Mouse (Mus musculus) testis, adult 2 months (tissue): ENCODE measurements around the gene Lctl.

ENCODE experiments used
- CTCF ChIP-seq: fragments of 200-500 bp; IDR thresholded peaks from 2 replicates; pipeline ENCODE4 v1.5.1; 2012; ENCODE audit warnings: low read depth, mild to moderate bottlenecking, inconsistent platforms, low read length, moderate library complexity; ENCODE audit not compliant: control insufficient read depth, insufficient read depth, insufficient replicate concordance
- POLR2A ChIP-seq: fragments of 200-500 bp; IDR thresholded peaks from 2 replicates; pipeline ENCODE4 v1.6.1; 2012; ENCODE audit warnings: low read depth, mild to moderate bottlenecking, inconsistent platforms, low read length, moderate library complexity; ENCODE audit not compliant: control insufficient read depth

DNA sequence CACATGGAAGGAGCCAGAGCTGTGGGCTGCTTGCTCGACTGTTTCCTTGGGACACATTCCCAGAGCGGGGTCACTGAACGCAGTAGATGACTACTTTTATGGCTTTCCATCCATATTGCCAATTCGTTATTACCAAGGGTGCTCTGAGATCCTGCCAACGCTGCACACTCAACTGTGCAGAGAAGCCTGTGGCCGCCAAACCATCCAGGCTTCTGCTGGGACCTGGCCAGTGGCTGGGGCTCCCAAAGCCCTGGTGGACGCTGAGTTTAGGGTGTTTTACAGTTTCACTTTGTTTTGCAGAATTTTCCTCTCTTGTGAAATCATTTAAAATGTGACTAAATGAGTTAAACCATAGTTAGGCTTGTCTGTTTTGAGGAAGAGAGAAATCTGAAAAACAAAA is 32.7 kb upstream of the Lctl start:
- TF ChIP-seq CTCF, result no peak
- TF ChIP-seq POLR2A, result no peak
